Comparison of ENCODE assay signal across 31 mouse cellular contexts in genomic region chr5:75647046-75647445, GRCm38 (mm10).
DNase-seq lines count a peak whose midpoint lies in the region; TF ChIP-seq lines count a peak whose summit lies in the region.
"Had no signal": no experiment of that assay in that cellular context is flagged by ENCODE, and none has a peak within 500 bp of the region (broad histone marks: within the 10 kb centered on the region; RNA-seq: fewer than 3 reads in every experiment).

No protein-coding gene starts in this region.

- 88% methylated on average over 5 of the region's 5 CpGs for WGBS in heart, embryonic 10.5 days

- no peak overlapping the region for H3K4me3 ChIP-seq in heart, embryonic 10.5 days
- H3K4me3 ChIP-seq: erythroblast, embryonic 14.5 days; forebrain, embryonic 12.5 days; heart, embryonic 15.5 days; intestine, embryonic 15.5 days; left cerebral cortex, adult 2 months; limb, embryonic 12.5 days; liver, embryonic 15.5 days; midbrain, embryonic 10.5 days; midbrain, embryonic 15.5 days; neural tube, embryonic 15.5 days had no signal

- no peaks in the 10 kb centered on the region for H3K9me3 ChIP-seq in heart, embryonic 10.5 days
- H3K9me3 ChIP-seq: forebrain, embryonic 12.5 days; heart, embryonic 15.5 days; intestine, embryonic 15.5 days; limb, embryonic 12.5 days; liver, embryonic 15.5 days; midbrain, embryonic 10.5 days; midbrain, embryonic 15.5 days; neural tube, embryonic 15.5 days had no signal

- H3K27ac ChIP-seq in heart, embryonic 10.5 days, result no peak overlapping the region
- H3K27ac ChIP-seq: forebrain, embryonic 12.5 days; heart, embryonic 15.5 days; hindbrain, postnatal 0 days; intestine, embryonic 15.5 days; kidney, postnatal 0 days; left cerebral cortex, adult 2 months; limb, embryonic 12.5 days; liver, embryonic 15.5 days; midbrain, embryonic 10.5 days; midbrain, embryonic 15.5 days; neural tube, embryonic 15.5 days had no signal

- no peaks in the 10 kb centered on the region for H3K27me3 ChIP-seq in heart, embryonic 10.5 days (ENCODE audit: insufficient read depth, poor library complexity, severe bottlenecking)
- H3K27me3 ChIP-seq: forebrain, embryonic 12.5 days; heart, embryonic 15.5 days; intestine, embryonic 15.5 days; limb, embryonic 12.5 days; liver, embryonic 15.5 days; midbrain, embryonic 15.5 days; neural tube, embryonic 15.5 days had no signal

- no peaks in the 10 kb centered on the region for H3K4me1 ChIP-seq in heart, embryonic 10.5 days
- H3K4me1 ChIP-seq: intestine, embryonic 15.5 days; limb, embryonic 12.5 days; liver, embryonic 15.5 days; midbrain, embryonic 15.5 days; neural tube, embryonic 15.5 days had no signal

- TF ChIP-seq CTCF in brain, embryonic 14.5 days (IDR thresholded peaks at IDR 0.05; ENCODE audit: borderline replicate concordance, extremely low read depth, insufficient read depth, insufficient read length), result no peak

- TF ChIP-seq POLR2A in brain, embryonic 14.5 days (IDR thresholded peaks at IDR 0.05; ENCODE audit: borderline replicate concordance, extremely low read depth, insufficient read depth, insufficient read length, poor library complexity, severe bottlenecking), result no peak

- peaks cover 4% of the 10 kb centered on the region; the same call in 1 of the 2 replicates for H3K36me3 ChIP-seq in heart, embryonic 10.5 days
- H3K36me3 ChIP-seq: heart, embryonic 15.5 days; intestine, embryonic 15.5 days; limb, embryonic 12.5 days; midbrain, embryonic 15.5 days had no signal

- DNase-seq in heart, adult 11 months, result peak; percentile 82
- no peak for DNase-seq in heart, embryonic 10.5 days (ENCODE audit: low spot score)
- peak; percentile 59 for DNase-seq in brain, adult 2 months (ENCODE audit: low read depth, low spot score)
- peak; percentile 28 for DNase-seq in brain, embryonic 14.5 days (ENCODE audit: low read depth)
- DNase-seq in layer of hippocampus, postnatal 36 days, result peak; percentile 22 to 38
- no peak for DNase-seq in spleen, postnatal 10 days (ENCODE audit: low spot score in 2 of 2)
- DNase-seq: adrenal gland, postnatal 25 days; B cell, adult 2 months; cerebellum, adult 2 months; cerebellum, postnatal 14 days; gastrocnemius, postnatal 14 days; kidney, adult 8-10 months; kidney, postnatal 4 days; lung, embryonic 14.5 days; lung, postnatal 14 days; retina, postnatal 1 day; right cerebral cortex, postnatal 14 days; thymus, adult 2 months; thymus, postnatal 36 days had no signal

Comparison
In these comparisons a context has a peak if more than half of its experiments do, and no peak if none do; other contexts are left out.
1. DNase-seq: peak in heart, adult 11 months (single experiment), brain, adult 2 months (single experiment), brain, embryonic 14.5 days (single experiment) and layer of hippocampus, postnatal 36 days (2 of 2); none in heart, embryonic 10.5 days (single experiment) and spleen, postnatal 10 days (0 of 2).